Mouse (Mus musculus) midbrain, embryonic 14.5 days (tissue): ENCODE measurements around the gene Hspa12b. TPM values are rescaled to one million over a fixed set of nuclear protein-coding genes. Genes with fewer than 3 reads are reported as not detected.

Experiments
- ATAC-seq: fragments of 200-750 bp; cut with Nextera tagmentation; 2 replicates; pipeline ENCODE4 v1.8.0; 2017; ENCODE audit warnings: moderate number of reproducible peaks, moderate library complexity; ENCODE audit not compliant: low FRiP score, low TSS enrichment
- DNase-seq: peaks from one replicate; pipeline ENCODE4 v3.0.0-alpha.2; 2015
- H3K27ac ChIP-seq: fragments of 300-500 bp; sonication (generic); replicated peaks from 2 replicates; pipeline ENCODE4 v1.5.1; 2014; ENCODE audit warnings: mild to moderate bottlenecking, low read depth, low read length, moderate library complexity
- H3K27me3 ChIP-seq: fragments of 300-500 bp; sonication (generic); 2 replicates; pipeline ENCODE4 v1.6.1; 2014; ENCODE audit warnings: low read length, control low read depth, mixed read lengths; ENCODE audit not compliant: control insufficient read depth, insufficient read depth
- H3K36me3 ChIP-seq: fragments of 300-500 bp; sonication (generic); 2 replicates; pipeline ENCODE4 v1.6.1; 2014; ENCODE audit warnings: low read length, control low read depth; ENCODE audit not compliant: control insufficient read depth, insufficient read depth
- H3K4me1 ChIP-seq: fragments of 300-500 bp; sonication (generic); 2 replicates; pipeline ENCODE4 v1.6.1; 2014; ENCODE audit warnings: mild to moderate bottlenecking, antibody characterized with exemption, low read length, control low read depth; ENCODE audit not compliant: control insufficient read depth, insufficient read depth
- H3K4me2 ChIP-seq: fragments of 300-500 bp; sonication (generic); 2 replicates; pipeline ENCODE4 v1.6.1; 2014; ENCODE audit warnings: mild to moderate bottlenecking, low read length, moderate library complexity
- H3K4me3 ChIP-seq: fragments of 300-500 bp; sonication (generic); replicated peaks from 2 replicates; pipeline ENCODE4 v1.5.1; 2014; ENCODE audit warnings: low read depth, low read length
- H3K9ac ChIP-seq: fragments of 300-500 bp; sonication (generic); replicated peaks from 2 replicates; pipeline ENCODE4 v1.6.1; 2014; ENCODE audit warnings: mild to moderate bottlenecking, low read length, moderate library complexity
- H3K9me3 ChIP-seq: fragments of 300-500 bp; sonication (generic); 2 replicates; pipeline ENCODE4 v1.6.1; 2016; ENCODE audit warnings: low read length, control low read depth, mixed read lengths; ENCODE audit not compliant: control insufficient read depth
- WGBS: fragments of 180-500 bp; shearing (Covaris S2); extraction: QIAGEN DNeasy Blood & Tissue Kit; methylation state at CpG from one replicate; pipeline ENCODE4 v1.1.7; 2014; 5-methylcytosine and 5-hydroxymethylcytosine counted together
- polyA plus RNA-seq: library from polyadenylated mRNA; unstranded; fragments of >200 nt; fragmentation: Nextera tagmentation; extraction: Ambion mirVana; gene quantifications from 2 replicates; pipeline ENCODE4 v1.2.1, GENCODE M21; 2014

Hspa12b gene
- polyA plus RNA-seq, 1 experiment from 2014 or later = 1.7 TPM

- Histone ChIP-seq H3K9me3 (no peaks in the 10 kb centered on the region), H3K27ac (no peak overlapping the region), H3K4me3 (no peak overlapping the region), H3K27me3 (peaks cover 14% of the 10 kb centered on the region), H3K9ac (no peak overlapping the region), H3K36me3 (peaks cover 12% of the 10 kb centered on the region; the same call in 1 of the 2 replicates), H3K4me1 (peaks cover 47% of the 10 kb centered on the region), H3K4me2 (peak overlapping the region; percentile 95; the same call in 1 of the 2 replicates)
- WGBS = 75% methylated on average over 5 of the region's 5 CpGs
- no peak for ATAC-seq
- no peak for DNase-seq
Observed at GRCm38 (mm10) chr2:131176491-131176890, 49.4 kb downstream of the Hspa12b start.

GRCm38 (mm10) chr2:131177932-131178331 lies 50.9 kb downstream of the Hspa12b start:
- Histone ChIP-seq H3K36me3 (no peaks in the 10 kb centered on the region), H3K27ac (no peak overlapping the region), H3K9ac (peak overlapping the region; percentile 94; the same call in 1 of the 2 replicates), H3K9me3 (no peaks in the 10 kb centered on the region), H3K4me3 (peak overlapping the region; percentile 84), H3K4me1 (peaks cover 47% of the 10 kb centered on the region), H3K4me2 (peak overlapping the region; percentile 95), H3K27me3 (no peaks in the 10 kb centered on the region; the same call in 1 of the 2 replicates)
- 86% methylated on average over 9 of the region's 9 CpGs for WGBS
- ATAC-seq (no peak), DNase-seq (no peak)

- Histone ChIP-seq H3K27me3 (no peaks in the 10 kb centered on the region), H3K4me1 (peaks cover 47% of the 10 kb centered on the region), H3K36me3 (no peaks in the 10 kb centered on the region), H3K4me2 (peak overlapping the region; percentile 95), H3K27ac (peak overlapping the region; percentile 96), H3K4me3 (peak overlapping the region; percentile 84), H3K9me3 (no peaks in the 10 kb centered on the region), H3K9ac (peak overlapping the region; percentile 94)
- no peak for ATAC-seq
- 21% methylated on average over 26 of the region's 26 CpGs for WGBS
- peak; percentile 50 for DNase-seq
Observed at GRCm38 (mm10) chr2:131178828-131179245, 51.8 kb downstream of the Hspa12b start.

GRCm38 (mm10) chr2:131179246-131179886 lies 52.3 kb downstream of the Hspa12b start:
- Histone ChIP-seq H3K27ac (peak overlapping the region; percentile 96), H3K9ac (peak overlapping the region; percentile 94), H3K9me3 (no peaks in the 10 kb centered on the region), H3K4me2 (peak overlapping the region; percentile 95), H3K36me3 (no peaks in the 10 kb centered on the region), H3K4me3 (peak overlapping the region; percentile 84), H3K27me3 (no peaks in the 10 kb centered on the region), H3K4me1 (peaks cover 43% of the 10 kb centered on the region)
- WGBS = under 1% methylated on average over 67 of the region's 67 CpGs
- peak; percentile 70 for ATAC-seq
- DNase-seq = peak; percentile 82

- Histone ChIP-seq H3K36me3 (no peaks in the 10 kb centered on the region), H3K27me3 (no peaks in the 10 kb centered on the region), H3K4me3 (peak within 1 kb of the TSS; percentile 84), H3K9ac (peak within 1 kb of the TSS; percentile 94), H3K9me3 (no peaks in the 10 kb centered on the region), H3K27ac (peak within 1 kb of the TSS; percentile 96), H3K4me1 (peaks cover 35% of the 10 kb centered on the region), H3K4me2 (peak within 1 kb of the TSS; percentile 95)
- DNase-seq = peak; percentile 94
- 3% methylated on average over 40 of the region's 57 CpGs for WGBS
- ATAC-seq = peak; percentile 89
Observed at GRCm38 (mm10) chr2:131179990-131180587, 53.0 kb downstream of the Hspa12b start, which contains the start of gene Cenpb. Gene Cenpb (minus strand): TSS chr2:131180067.

- Histone ChIP-seq H3K4me1 (peaks cover 36% of the 10 kb centered on the region), H3K4me2 (peak overlapping the region; percentile 83), H3K27ac (peak overlapping the region; percentile 77), H3K4me3 (peak overlapping the region; percentile 62), H3K27me3 (no peaks in the 10 kb centered on the region), H3K9ac (peak overlapping the region; percentile 60), H3K9me3 (no peaks in the 10 kb centered on the region), H3K36me3 (no peaks in the 10 kb centered on the region)
- DNase-seq (no peak), ATAC-seq (no peak)
- WGBS = 2% methylated on average over 14 of the region's 14 CpGs
Observed at GRCm38 (mm10) chr2:131186343-131186742, 59.3 kb downstream of the Hspa12b start.

- 1% methylated on average over 43 of the region's 43 CpGs for WGBS
- Histone ChIP-seq H3K27me3 (no peaks in the 10 kb centered on the region), H3K27ac (peak within 1 kb of the TSS; percentile 77), H3K9me3 (no peaks in the 10 kb centered on the region), H3K4me1 (peaks cover 36% of the 10 kb centered on the region), H3K4me3 (peak within 1 kb of the TSS; percentile 62), H3K36me3 (no peaks in the 10 kb centered on the region), H3K4me2 (peak within 1 kb of the TSS; percentile 83), H3K9ac (peak within 1 kb of the TSS; percentile 60)
- DNase-seq (peak; percentile 89), ATAC-seq (peak; percentile 84)
Observed at GRCm38 (mm10) chr2:131186771-131187601, 59.9 kb downstream of the Hspa12b start, which contains the start of the genes Cdc25b and Spef1. Gene Cdc25b (plus strand): TSS chr2:131186949. Gene Spef1 (minus strand): TSS chr2:131187282.

GRCm38 (mm10) chr2:131187602-131187922 lies 60.5 kb downstream of the Hspa12b start:
- WGBS = 12% methylated on average over 3 of the region's 3 CpGs
- Histone ChIP-seq H3K36me3 (peaks cover 3% of the 10 kb centered on the region; the same call in 1 of the 2 replicates), H3K9ac (peak overlapping the region; percentile 60), H3K9me3 (no peaks in the 10 kb centered on the region), H3K27me3 (no peaks in the 10 kb centered on the region), H3K4me1 (peaks cover 36% of the 10 kb centered on the region), H3K4me2 (peak overlapping the region; percentile 83), H3K27ac (no peak overlapping the region; the same call in 1 of the 2 replicates), H3K4me3 (peak overlapping the region; percentile 62)
- DNase-seq = no peak
- ATAC-seq = no peak
